Mouse (Mus musculus) cortical plate, adult 2 months (tissue): Measurements from ENCODE around the gene Cul3.

ENCODE experiments used
- CTCF ChIP-seq: fragments of 200-500 bp; IDR thresholded peaks from 2 replicates; pipeline ENCODE4 v1.5.1; 2011; ENCODE audit warnings: mild to moderate bottlenecking, control low read depth, low read length; ENCODE audit not compliant: insufficient read depth; ENCODE audit errors: extremely low read depth
- POLR2A ChIP-seq: fragments of 200-500 bp; IDR thresholded peaks from 2 replicates; pipeline ENCODE4 v1.6.1; 2011; ENCODE audit warnings: mild to moderate bottlenecking, low read length, control low read depth; ENCODE audit not compliant: insufficient read depth; ENCODE audit errors: extremely low read depth

DNA sequence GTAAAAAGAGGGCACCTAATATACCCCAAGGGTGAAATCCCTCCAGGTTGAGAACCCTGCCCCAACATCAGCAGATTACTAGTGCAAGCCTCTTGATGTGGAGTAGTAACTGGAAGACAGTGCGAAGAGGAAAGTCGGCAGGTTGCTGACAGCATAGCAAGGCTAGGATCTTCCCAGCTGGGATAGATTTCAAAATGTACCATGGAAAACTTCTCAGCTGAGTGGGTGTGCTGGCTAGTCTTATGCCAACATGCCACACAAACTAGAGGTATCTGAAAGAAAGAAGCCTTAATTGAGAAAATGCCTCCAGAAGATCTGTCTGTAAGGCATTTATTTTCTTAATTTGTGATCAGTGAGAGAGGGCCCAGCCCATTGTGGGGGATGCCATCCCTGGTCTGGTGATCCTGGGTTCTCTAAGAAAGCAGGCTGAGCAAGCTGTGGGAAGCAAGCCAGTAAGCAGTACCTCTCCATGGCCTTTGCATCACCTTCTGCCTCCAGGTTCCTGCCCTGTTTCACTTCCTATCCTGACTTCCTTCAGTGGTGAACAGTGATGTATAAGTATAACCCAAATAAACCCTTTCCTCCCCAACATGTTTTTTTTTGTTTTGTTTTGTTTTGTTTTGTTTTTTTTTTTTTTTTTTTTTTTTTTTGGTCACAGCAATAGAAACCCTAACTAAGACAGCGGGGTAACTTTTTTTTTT, 31.1 kb upstream of the Cul3 start:
- TF ChIP-seq CTCF: no peak
- no peak for TF ChIP-seq POLR2A
